Mouse (Mus musculus) retina, postnatal 1 day (tissue): Measurements from ENCODE around the gene Zfp719.

Experiments
- DNase-seq: peaks from one replicate; pipeline ENCODE4 v3.0.0-alpha.2; 2012

Gene Zfp719

GRCm38 (mm10) chr7:43608316-43608824 is 29.0 kb downstream of the Zfp719 start:
- no peak for DNase-seq

GRCm38 (mm10) chr7:43613816-43614551 is 34.6 kb downstream of the Zfp719 start:
- DNase-seq: peak; percentile 48

GRCm38 (mm10) chr7:43622927-43623326 is 43.5 kb downstream of the Zfp719 start:
- DNase-seq: no peak

GRCm38 (mm10) chr7:43623819-43624218 is 44.4 kb downstream of the Zfp719 start:
- peak; percentile 22 for DNase-seq

- DNase-seq: no peak
Measured at GRCm38 (mm10) chr7:43625065-43625464, 45.7 kb downstream of the Zfp719 start.

- no peak for DNase-seq
Measured at GRCm38 (mm10) chr7:43625794-43626422, 46.5 kb downstream of the Zfp719 start.

- DNase-seq: no peak
Measured at GRCm38 (mm10) chr7:43633940-43634339, 54.5 kb downstream of the Zfp719 start.

- DNase-seq: no peak
Measured at GRCm38 (mm10) chr7:43634500-43634899, 55.1 kb downstream of the Zfp719 start, which contains the start of gene Ceacam18. Gene Ceacam18 (plus strand): TSS chr7:43634707.

GRCm38 (mm10) chr7:43636194-43636593 is 56.8 kb downstream of the Zfp719 start:
- DNase-seq: no peak

- no peak for DNase-seq
Measured at GRCm38 (mm10) chr7:43637118-43637517, 57.7 kb downstream of the Zfp719 start.

GRCm38 (mm10) chr7:43642587-43642986 is 63.2 kb downstream of the Zfp719 start:
- DNase-seq: no peak
